Mouse (Mus musculus) hindbrain, postnatal 0 days (tissue): ENCODE results near the gene Arcn1. TPM values are rescaled to one million over a fixed set of nuclear protein-coding genes. Genes with fewer than 3 reads are reported as not detected.

ENCODE experiments used
- ATAC-seq: fragments of 200-750 bp; cut with Nextera tagmentation; 2 replicates; pipeline ENCODE4 v1.8.0; 2017; ENCODE audit warnings: mild to moderate bottlenecking, moderate TSS enrichment, moderate library complexity
- DNase-seq: peaks from one replicate; pipeline ENCODE4 v3.0.0-alpha.2; 2015; ENCODE audit warnings: low spot score
- H3K27ac ChIP-seq: fragments of 300-500 bp; sonication (generic); 2 replicates; pipeline ENCODE4 v1.5.1; 2014; ENCODE audit warnings: mild to moderate bottlenecking
- H3K27me3 ChIP-seq: fragments of 300-500 bp; sonication (generic); 2 replicates; pipeline ENCODE4 v1.6.1; 2014; ENCODE audit warnings: low read length, mixed read lengths; ENCODE audit not compliant: insufficient read depth
- H3K36me3 ChIP-seq: fragments of 300-500 bp; sonication (generic); 2 replicates; pipeline ENCODE4 v1.6.1; 2014; ENCODE audit warnings: low read length, mixed read lengths; ENCODE audit not compliant: insufficient read depth
- H3K4me1 ChIP-seq: fragments of 300-500 bp; sonication (generic); 2 replicates; pipeline ENCODE4 v1.6.1; 2014; ENCODE audit warnings: antibody characterized with exemption, low read length, mixed read lengths; ENCODE audit not compliant: insufficient read depth
- H3K4me2 ChIP-seq: fragments of 300-500 bp; sonication (generic); 2 replicates; pipeline ENCODE4 v1.6.1; 2014; ENCODE audit warnings: low read depth, mild to moderate bottlenecking, low read length, moderate library complexity, mixed read lengths
- H3K4me3 ChIP-seq: fragments of 300-500 bp; sonication (generic); 2 replicates; pipeline ENCODE4 v1.5.1; 2014; ENCODE audit warnings: low read length
- H3K9ac ChIP-seq: fragments of 300-500 bp; sonication (generic); replicated peaks from 2 replicates; pipeline ENCODE4 v1.6.1; 2014; ENCODE audit warnings: mild to moderate bottlenecking, low read length, moderate library complexity, mixed read lengths
- H3K9me3 ChIP-seq: fragments of 300-500 bp; sonication (generic); 2 replicates; pipeline ENCODE4 v1.6.1; 2016; ENCODE audit warnings: low read length, mixed read lengths
- CTCF ChIP-seq: IDR thresholded peaks from 2 replicates; pipeline ENCODE4 v1.5.1; 2016; ENCODE audit warnings: antibody characterized with exemption, control low read depth, low read depth
- WGBS: fragments of 180-500 bp; shearing (Covaris S2); extraction: QIAGEN DNeasy Blood & Tissue Kit; methylation state at CpG from one replicate; pipeline ENCODE4 v1.1.7; 2014; 5-methylcytosine and 5-hydroxymethylcytosine counted together
- polyA plus RNA-seq: library from polyadenylated mRNA; unstranded; fragments of >200 nt; fragmentation: Nextera tagmentation; extraction: Ambion mirVana; gene quantifications from 2 replicates; pipeline ENCODE4 v1.2.1, GENCODE M21; 2015
- total RNA-seq: library from RNA; depleted of rRNA; stranded (reverse); fragments of >200 nt; gene quantifications from 2 replicates; pipeline ENCODE4 v1.2.3, GENCODE M21; 2014

Gene Arcn1
- total and polyA plus RNA-seq, 2 experiments from 2014 or later: 77.1 to 109 TPM

DNA sequence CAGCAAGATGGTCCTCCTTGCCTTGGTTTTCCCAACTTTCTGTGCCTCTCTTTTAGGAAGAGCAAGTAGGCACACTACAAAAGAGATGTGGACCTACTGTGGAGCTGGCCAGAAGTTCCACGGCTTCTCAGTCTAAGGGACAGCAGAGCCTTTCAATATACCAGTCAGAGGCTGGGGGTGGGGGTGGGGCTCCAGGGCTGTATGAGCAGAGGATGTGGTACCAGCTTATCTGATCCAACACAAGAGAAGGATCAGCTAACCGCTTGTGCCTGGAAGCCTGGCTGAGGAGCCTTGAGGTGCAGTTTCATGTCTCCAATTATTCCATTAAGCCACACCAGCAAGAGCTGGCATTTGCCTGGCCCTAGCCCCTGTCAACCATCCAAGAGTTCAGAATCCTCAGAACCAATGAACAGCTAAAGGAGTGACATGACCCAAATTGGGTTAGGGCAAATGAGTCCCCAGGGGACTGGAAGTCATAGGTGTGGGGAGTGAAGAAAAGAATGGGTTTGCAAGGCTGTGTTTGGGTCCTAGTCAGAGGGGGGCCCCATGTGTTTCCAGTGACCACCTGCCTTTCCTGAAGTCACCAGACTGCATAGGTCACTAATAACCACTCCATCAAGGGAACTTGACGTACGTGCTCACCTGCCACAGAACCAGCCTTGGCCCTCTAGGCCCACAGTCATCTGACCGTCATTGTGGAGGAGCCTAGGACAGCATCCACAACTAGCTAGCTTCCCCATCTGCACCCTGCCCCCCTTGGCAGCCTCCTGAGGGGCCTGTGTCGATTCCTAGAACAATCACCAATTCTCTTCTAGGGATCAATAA, 50.4 kb downstream of the Arcn1 start:
- no peak for TF ChIP-seq CTCF
- Histone ChIP-seq H3K9ac (no peak overlapping the region), H3K9me3 (no peaks in the 10 kb centered on the region), H3K27ac (no peak overlapping the region), H3K36me3 (peaks cover 24% of the 10 kb centered on the region; the same call in 1 of the 2 replicates), H3K27me3 (no peaks in the 10 kb centered on the region), H3K4me1 (peaks cover 32% of the 10 kb centered on the region), H3K4me2 (no peak overlapping the region), H3K4me3 (no peak overlapping the region)
- DNase-seq (no peak), ATAC-seq (no peak)
- WGBS: 65% methylated on average over 6 of the region's 6 CpGs

DNA sequence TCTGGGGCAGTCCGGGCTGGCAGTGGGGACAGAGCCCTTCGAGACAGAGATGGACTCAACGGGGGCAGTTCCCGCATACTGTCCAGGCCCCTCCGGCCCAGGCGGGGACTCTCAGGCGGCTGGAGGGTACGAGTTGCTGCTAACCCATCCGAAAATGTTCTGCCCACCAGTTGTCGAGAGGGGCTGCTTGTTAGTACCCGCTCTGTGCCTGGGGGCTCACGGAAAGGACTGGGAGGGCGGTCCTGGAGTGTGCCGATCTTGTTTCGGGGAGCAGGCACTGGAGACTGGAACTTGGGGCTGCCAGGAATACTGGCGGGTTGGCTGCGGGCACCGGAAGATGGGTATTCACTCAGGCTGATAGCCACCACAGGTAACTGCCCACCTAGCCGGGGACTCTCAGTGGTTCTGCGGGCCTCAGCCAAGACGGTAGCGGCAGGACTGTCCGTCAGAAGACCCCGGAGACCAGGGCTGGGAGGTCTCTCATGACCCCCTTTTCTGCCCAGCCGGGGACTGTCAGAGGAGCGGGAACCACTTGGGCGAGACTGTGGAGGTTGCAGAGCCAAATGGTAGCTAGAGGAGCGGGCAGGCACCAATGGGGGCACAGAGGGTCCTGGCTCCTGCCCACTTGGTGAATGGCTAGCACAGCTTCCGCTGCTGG, 51.8 kb downstream of the Arcn1 start:
- H3K4me3 ChIP-seq: no peak overlapping the region
- no peak overlapping the region for H3K4me2 ChIP-seq
- H3K36me3 ChIP-seq: peaks cover 38% of the 10 kb centered on the region; the same call in 1 of the 2 replicates
- TF ChIP-seq CTCF: no peak
- peaks cover 29% of the 10 kb centered on the region for H3K4me1 ChIP-seq
- H3K9ac ChIP-seq: no peak overlapping the region
- 94% methylated on average over 29 of the region's 29 CpGs for WGBS
- ATAC-seq: no peak
- no peak overlapping the region for H3K27ac ChIP-seq
- no peaks in the 10 kb centered on the region for H3K27me3 ChIP-seq
- no peaks in the 10 kb centered on the region for H3K9me3 ChIP-seq
- no peak for DNase-seq

DNA sequence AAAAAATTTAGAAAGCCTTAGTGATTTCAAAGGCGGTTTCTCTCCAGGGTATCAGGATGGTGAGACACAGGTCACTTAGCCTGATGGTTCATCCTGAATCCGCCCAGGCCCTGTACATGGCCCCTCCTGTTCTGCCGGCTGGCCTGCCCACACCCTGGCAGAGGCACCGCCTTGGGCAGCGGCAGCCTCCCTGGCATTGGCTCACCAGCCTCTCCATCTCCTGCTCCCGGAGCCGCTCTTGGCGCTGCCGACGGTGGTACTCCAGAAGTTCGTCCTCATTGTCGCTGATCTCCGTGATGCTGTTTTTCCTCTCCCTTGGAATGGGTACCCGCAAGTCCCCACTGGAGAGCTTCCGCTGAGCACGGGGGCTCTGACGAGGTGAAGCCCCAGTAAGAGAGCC, 52.5 kb downstream of the Arcn1 start:
- no peak overlapping the region for H3K9ac ChIP-seq
- 76% methylated on average over 17 of the region's 17 CpGs for WGBS

DNA sequence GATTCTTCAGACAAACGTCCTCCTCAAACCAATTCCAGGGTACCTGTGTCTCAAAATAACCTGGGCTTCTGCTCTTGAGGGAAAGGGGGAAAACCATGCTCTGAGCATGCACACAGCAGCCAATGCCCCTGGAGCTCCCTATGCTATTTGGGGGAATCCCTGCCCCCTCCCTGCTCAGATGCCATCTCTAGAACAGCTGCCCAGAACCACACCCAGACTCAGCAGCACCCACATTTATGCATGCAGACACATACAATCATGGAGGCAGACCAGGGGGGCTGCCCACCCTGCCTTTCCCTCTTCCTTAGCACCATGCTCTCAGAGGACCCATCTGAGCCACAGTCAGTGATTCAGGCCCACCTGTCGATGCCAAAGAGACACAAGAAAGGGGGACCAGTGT, 54.1 kb downstream of the Arcn1 start:
- WGBS: 76% methylated on average over 2 of the region's 2 CpGs
- TF ChIP-seq CTCF: no peak
- H3K27me3 ChIP-seq: no peaks in the 10 kb centered on the region
- no peak overlapping the region for H3K4me2 ChIP-seq
- no peak overlapping the region for H3K9ac ChIP-seq
- no peak overlapping the region for H3K27ac ChIP-seq
- H3K4me1 ChIP-seq: peaks cover 22% of the 10 kb centered on the region
- ATAC-seq (no peak), DNase-seq (no peak)
- H3K9me3 ChIP-seq: no peaks in the 10 kb centered on the region
- H3K4me3 ChIP-seq: no peak overlapping the region
- peaks cover 39% of the 10 kb centered on the region; the same call in 1 of the 2 replicates for H3K36me3 ChIP-seq

More for the DNA sequence above, 52.5 kb downstream of the Arcn1 start:
- ATAC-seq (no peak), DNase-seq (no peak)
- Histone ChIP-seq H3K27me3 (no peaks in the 10 kb centered on the region), H3K4me3 (no peak overlapping the region), H3K4me2 (no peak overlapping the region), H3K4me1 (peaks cover 25% of the 10 kb centered on the region), H3K36me3 (peaks cover 39% of the 10 kb centered on the region; the same call in 1 of the 2 replicates), H3K27ac (no peak overlapping the region), H3K9me3 (no peaks in the 10 kb centered on the region)
- no peak for TF ChIP-seq CTCF

DNA sequence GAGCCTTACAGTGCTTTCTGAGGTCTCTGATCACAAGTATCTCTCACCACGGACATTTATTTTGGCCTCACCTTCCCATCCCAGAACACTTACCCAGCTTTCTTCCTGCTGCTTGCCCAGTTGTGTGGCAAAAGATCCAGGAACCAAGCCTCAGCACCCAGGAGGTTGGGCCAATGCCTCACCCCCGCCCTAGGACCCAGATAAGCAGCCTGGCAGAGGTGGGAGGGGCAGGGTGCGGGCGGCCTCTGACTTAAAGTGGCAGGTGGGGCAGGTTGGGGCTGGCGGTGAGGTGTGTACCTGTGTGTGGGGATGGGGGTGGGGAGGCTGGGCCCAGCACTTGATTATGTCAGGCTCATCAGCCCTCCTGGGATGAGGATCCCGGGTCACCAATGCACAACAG, 54.6 kb downstream of the Arcn1 start:
- H3K27ac ChIP-seq: no peak overlapping the region
- H3K36me3 ChIP-seq: peaks cover 39% of the 10 kb centered on the region; the same call in 1 of the 2 replicates
- peaks cover 21% of the 10 kb centered on the region for H3K4me1 ChIP-seq
- H3K9ac ChIP-seq: no peak overlapping the region
- ATAC-seq (no peak), DNase-seq (no peak)
- no peaks in the 10 kb centered on the region for H3K9me3 ChIP-seq
- H3K4me2 ChIP-seq: no peak overlapping the region
- no peak for TF ChIP-seq CTCF
- H3K27me3 ChIP-seq: no peaks in the 10 kb centered on the region
- H3K4me3 ChIP-seq: no peak overlapping the region
- 87% methylated on average over 6 of the region's 6 CpGs for WGBS

DNA sequence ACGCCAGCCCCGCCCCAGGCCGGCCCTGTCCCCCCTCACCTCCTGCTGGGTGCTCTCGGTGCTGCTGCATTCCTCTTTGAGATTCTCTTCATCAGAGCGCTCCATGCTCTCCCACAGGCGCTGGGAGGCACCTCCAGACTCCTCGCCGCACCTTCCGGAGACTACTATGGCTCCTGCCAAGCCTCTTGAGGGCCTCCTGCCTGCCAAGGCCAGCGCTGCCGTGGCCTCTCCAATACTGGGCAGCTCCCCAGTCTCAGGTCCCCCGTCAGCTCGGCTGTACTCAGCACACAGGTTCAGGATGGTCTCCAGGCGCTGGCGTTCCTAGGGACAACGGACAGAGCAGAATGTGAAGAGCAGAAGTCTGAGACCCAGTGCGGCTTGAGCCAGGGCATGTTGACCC, 56.0 kb downstream of the Arcn1 start:
- ATAC-seq (no peak), DNase-seq (no peak)
- Histone ChIP-seq H3K4me2 (no peak overlapping the region), H3K27me3 (no peaks in the 10 kb centered on the region), H3K9me3 (no peaks in the 10 kb centered on the region), H3K4me3 (no peak overlapping the region), H3K4me1 (peaks cover 13% of the 10 kb centered on the region), H3K9ac (no peak overlapping the region), H3K36me3 (peaks cover 40% of the 10 kb centered on the region; the same call in 1 of the 2 replicates), H3K27ac (no peak overlapping the region)
- WGBS: 69% methylated on average over 17 of the region's 17 CpGs
- TF ChIP-seq CTCF: no peak

DNA sequence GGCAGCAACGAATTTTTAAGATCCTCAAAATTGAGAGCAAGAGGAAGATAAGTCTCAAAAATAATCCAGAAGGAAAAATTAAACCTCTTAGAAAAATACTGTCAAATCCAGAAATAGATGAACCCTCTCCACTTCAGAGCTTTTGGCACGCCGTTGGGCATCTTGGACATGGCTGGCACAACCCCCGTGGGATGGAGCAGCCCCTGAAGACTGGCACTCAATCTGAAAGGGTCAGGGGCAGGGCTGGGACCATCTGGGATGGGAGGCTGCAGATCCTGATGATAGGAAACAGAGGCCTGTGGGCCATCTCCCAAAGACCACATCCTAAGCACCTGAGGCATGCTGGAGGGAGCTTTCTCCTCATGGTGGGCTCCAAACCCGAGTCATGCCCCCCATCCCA, 57.4 kb downstream of the Arcn1 start:
- DNase-seq (no peak), ATAC-seq (no peak)
- peaks cover 13% of the 10 kb centered on the region for H3K4me1 ChIP-seq
- no peak for TF ChIP-seq CTCF
- no peaks in the 10 kb centered on the region for H3K27me3 ChIP-seq
- peaks cover 31% of the 10 kb centered on the region; the same call in 1 of the 2 replicates for H3K36me3 ChIP-seq
- no peak overlapping the region for H3K27ac ChIP-seq
- H3K9ac ChIP-seq: peak overlapping the region; percentile 30; the same call in 1 of the 2 replicates
- no peaks in the 10 kb centered on the region for H3K9me3 ChIP-seq
- H3K4me3 ChIP-seq: no peak overlapping the region
- no peak overlapping the region for H3K4me2 ChIP-seq
- 64% methylated on average over 5 of the region's 5 CpGs for WGBS
